Mouse (Mus musculus): ENCODE data around the gene Wdr54.

Gene Wdr54

GRCm38 (mm10) chr6:83108762-83109668 lies 47.2 kb downstream of the Wdr54 start, which contains the start of gene Mrpl53:
Mrpl53 (plus strand) TSS chr6:83109040.
- DNase-seq (ENCODE audit: extremely low read depth, insufficient read length, low spot score): peak; percentile 85

DNA sequence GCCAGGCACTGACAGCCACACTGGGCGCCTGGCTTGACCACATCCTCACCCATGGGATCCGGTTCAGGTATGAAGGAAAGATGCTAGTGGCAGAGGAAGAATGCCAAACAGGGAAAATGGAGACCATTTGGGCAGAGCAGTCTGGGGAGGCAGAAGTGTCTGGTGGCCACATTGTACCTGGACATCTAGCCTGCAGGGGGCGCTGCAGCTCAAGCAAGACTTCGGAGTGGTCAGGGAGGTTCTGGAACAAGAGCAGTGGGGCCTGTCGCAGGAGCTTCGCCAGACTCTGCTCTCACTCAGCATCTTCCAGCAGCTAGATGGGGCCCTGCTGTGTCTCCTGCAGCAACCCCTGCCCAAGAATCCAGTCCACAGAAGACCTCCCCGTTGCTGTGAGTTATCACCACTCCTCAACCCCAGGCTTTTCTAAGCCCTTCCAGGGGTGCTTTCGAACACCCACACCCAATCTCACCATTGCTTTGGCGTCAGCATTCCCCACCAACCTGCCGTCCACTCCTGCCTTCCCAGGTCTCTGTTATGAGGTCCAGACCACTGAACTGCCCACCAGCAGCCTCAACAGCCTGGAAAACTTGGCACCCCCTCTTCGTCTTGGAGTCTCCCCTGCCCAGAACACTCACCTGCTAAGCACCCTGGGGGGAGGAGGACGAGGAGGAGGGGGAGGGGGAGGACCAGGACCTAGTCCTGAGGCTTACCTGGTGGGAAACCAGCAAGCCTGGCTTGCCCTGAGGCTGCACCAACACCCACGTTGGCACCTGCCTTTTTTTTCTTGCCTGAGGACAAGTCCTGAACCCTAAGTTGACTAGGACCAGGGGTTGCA lies 48.4 kb downstream of the Wdr54 start:
- peak; percentile 58 for DNase-seq (ENCODE audit: extremely low read depth, insufficient read length, low spot score)

- DNase-seq (ENCODE audit: extremely low read depth, insufficient read length, low spot score): no peak
Measured at GRCm38 (mm10) chr6:83104158-83104557, 52.0 kb downstream of the Wdr54 start.

DNA sequence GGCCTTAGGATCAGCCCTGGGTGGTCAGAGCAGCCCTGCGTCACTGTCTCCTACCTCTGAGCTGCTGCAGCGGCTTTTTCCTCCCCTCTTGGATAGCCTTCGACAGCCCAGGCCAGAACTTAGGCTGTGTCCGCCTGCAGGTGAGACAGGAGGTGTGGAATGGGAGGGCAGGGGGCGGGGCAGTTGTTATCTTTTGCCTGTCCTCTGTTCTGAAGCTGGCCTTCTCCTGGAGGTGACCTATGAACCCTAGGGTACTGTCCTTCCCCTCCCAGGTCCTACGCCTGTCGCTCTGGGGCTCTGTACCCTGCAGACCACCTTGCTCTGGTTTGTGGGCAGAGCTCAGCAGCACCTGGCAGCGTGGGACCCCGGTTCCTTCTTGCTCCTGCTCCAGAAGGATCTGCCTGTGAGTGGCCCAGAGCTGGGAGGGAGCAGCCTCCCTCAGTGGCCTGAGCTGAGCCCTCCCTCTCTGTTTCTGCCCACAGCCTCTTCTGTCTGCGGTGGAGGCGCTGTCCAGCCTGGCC lies 53.0 kb downstream of the Wdr54 start:
- no peak for DNase-seq (ENCODE audit: extremely low read depth, insufficient read length, low spot score)

- peak; percentile 85 for DNase-seq (ENCODE audit: extremely low read depth, insufficient read length, low spot score)
Measured at GRCm38 (mm10) chr6:83101688-83102556, 54.3 kb downstream of the Wdr54 start.

DNA sequence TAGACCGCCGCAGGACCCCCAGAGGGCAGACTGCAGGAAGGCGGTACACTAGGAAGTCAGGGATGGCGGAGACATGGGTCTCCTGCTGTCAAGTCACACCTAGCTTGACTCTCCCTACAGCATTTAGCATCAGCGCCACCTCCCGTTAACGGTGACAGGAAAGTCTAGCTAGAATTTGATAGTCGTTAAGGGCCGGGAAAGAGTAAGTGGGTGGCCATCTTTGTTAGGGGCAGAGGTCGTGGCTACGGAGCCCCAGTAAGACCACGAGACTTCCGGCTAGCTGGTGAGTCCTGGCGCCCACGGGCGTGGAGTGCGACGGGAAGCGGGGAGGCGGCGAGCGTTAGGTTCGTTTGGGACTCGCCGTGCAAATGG lies 54.9 kb downstream of the Wdr54 start, which contains the start of the genes Ccdc142 and Gm42688:
Gene Ccdc142 (plus strand): TSS at position 286 of the 372 bp plus-strand sequence.
Gene Gm42688 (plus strand): TSS at position 302 of the 372 bp plus-strand sequence.
- DNase-seq (ENCODE audit: extremely low read depth, insufficient read length, low spot score): no peak

Data from 3134 (cell line).